Mouse (Mus musculus) heart, embryonic 16.5 days (tissue): Measurements from ENCODE around the gene Ankdd1b. TPM values are rescaled to one million over a fixed set of nuclear protein-coding genes. Genes with fewer than 3 reads are reported as not detected.

Source experiments
- ATAC-seq: fragments of 200-750 bp; cut with Nextera tagmentation; replicated peaks from 2 replicates; pipeline ENCODE4 v1.8.0; 2017; ENCODE audit warnings: moderate number of reproducible peaks; ENCODE audit not compliant: insufficient read depth, low FRiP score; ENCODE audit errors: extremely low read depth
- H3K27ac ChIP-seq: fragments of 300-500 bp; sonication (generic); 2 replicates; pipeline ENCODE4 v1.5.1; 2014; ENCODE audit warnings: mild to moderate bottlenecking, low read length, control low read depth, moderate library complexity
- H3K27me3 ChIP-seq: fragments of 300-500 bp; sonication (generic); 2 replicates; pipeline ENCODE4 v1.6.1; 2014; ENCODE audit warnings: low read length, mixed read lengths; ENCODE audit not compliant: control insufficient read depth, insufficient read depth
- H3K36me3 ChIP-seq: fragments of 300-500 bp; sonication (generic); 2 replicates; pipeline ENCODE4 v1.6.1; 2014; ENCODE audit not compliant: control insufficient read depth, insufficient read depth
- H3K4me1 ChIP-seq: fragments of 300-500 bp; sonication (generic); 2 replicates; pipeline ENCODE4 v1.6.1; 2014; ENCODE audit warnings: low read length, mixed read lengths; ENCODE audit not compliant: control insufficient read depth, insufficient read depth
- H3K4me2 ChIP-seq: fragments of 300-500 bp; sonication (generic); 2 replicates; pipeline ENCODE4 v1.6.1; 2014; ENCODE audit warnings: low read depth, mild to moderate bottlenecking, control low read depth, low read length
- H3K4me3 ChIP-seq: fragments of 300-500 bp; sonication (generic); 2 replicates; pipeline ENCODE4 v1.5.1; 2014; ENCODE audit warnings: mild to moderate bottlenecking, control low read depth, low read length
- H3K9ac ChIP-seq: fragments of 300-500 bp; sonication (generic); 2 replicates; pipeline ENCODE4 v1.6.1; 2014; ENCODE audit warnings: low read length, control low read depth
- H3K9me3 ChIP-seq: fragments of 300-500 bp; sonication (generic); replicated peaks from 2 replicates; pipeline ENCODE4 v1.6.1; 2016; ENCODE audit warnings: low read length; ENCODE audit not compliant: control insufficient read depth
- WGBS: fragments of 180-500 bp; shearing (Covaris S2); extraction: QIAGEN DNeasy Blood & Tissue Kit; methylation state at CpG from one replicate; pipeline ENCODE4 v1.1.7; 2014; 5-methylcytosine and 5-hydroxymethylcytosine counted together
- polyA plus RNA-seq: library from polyadenylated mRNA; unstranded; fragments of >200 nt; fragmentation: Nextera tagmentation; extraction: Ambion mirVana; gene quantifications from 2 replicates; pipeline ENCODE4 v1.2.1, GENCODE M21; 2015

Ankdd1b gene
- polyA plus RNA-seq, 1 experiment from 2014 or later: 0.95 TPM

GRCm38 (mm10) chr13:96408786-96409185 is 62.2 kb downstream of the Ankdd1b start:
- ATAC-seq: no peak
- WGBS: 93% methylated on average over 1 of the region's 1 CpGs

GRCm38 (mm10) chr13:96407040-96407439 is 64.0 kb downstream of the Ankdd1b start:
- H3K4me2 ChIP-seq: no peak overlapping the region
- H3K27ac ChIP-seq: no peak overlapping the region
- H3K27me3 ChIP-seq: no peaks in the 10 kb centered on the region
- 59% methylated on average over 4 of the region's 4 CpGs for WGBS
- no peaks in the 10 kb centered on the region for H3K4me1 ChIP-seq
- no peaks in the 10 kb centered on the region for H3K9me3 ChIP-seq
- peaks cover 43% of the 10 kb centered on the region for H3K36me3 ChIP-seq
- no peak overlapping the region for H3K9ac ChIP-seq
- ATAC-seq: peak; percentile 67; the same call in 1 of the 2 replicates
- H3K4me3 ChIP-seq: no peak overlapping the region

More at GRCm38 (mm10) chr13:96408786-96409185, 62.2 kb downstream of the Ankdd1b start:
- Histone ChIP-seq H3K4me2 (no peak overlapping the region), H3K36me3 (peaks cover 38% of the 10 kb centered on the region), H3K9ac (no peak overlapping the region), H3K4me3 (no peak overlapping the region), H3K27me3 (no peaks in the 10 kb centered on the region), H3K4me1 (no peaks in the 10 kb centered on the region), H3K9me3 (no peaks in the 10 kb centered on the region), H3K27ac (no peak overlapping the region)

- Histone ChIP-seq H3K9me3 (no peaks in the 10 kb centered on the region), H3K9ac (no peak overlapping the region), H3K27ac (no peak overlapping the region), H3K27me3 (no peaks in the 10 kb centered on the region), H3K36me3 (peaks cover 43% of the 10 kb centered on the region), H3K4me2 (no peak overlapping the region), H3K4me1 (no peaks in the 10 kb centered on the region), H3K4me3 (no peak overlapping the region)
- no peak for ATAC-seq
- 90% methylated on average over 2 of the region's 2 CpGs for WGBS
Observed at GRCm38 (mm10) chr13:96405518-96405917, 65.5 kb downstream of the Ankdd1b start.

- no peaks in the 10 kb centered on the region for H3K9me3 ChIP-seq
Observed at GRCm38 (mm10) chr13:96401251-96401650, 69.7 kb downstream of the Ankdd1b start.

GRCm38 (mm10) chr13:96389301-96389700 is 81.7 kb downstream of the Ankdd1b start:
- H3K9ac ChIP-seq: peak overlapping the region; percentile 91
- H3K4me2 ChIP-seq: peak overlapping the region; percentile 76
- ATAC-seq: no peak
- H3K36me3 ChIP-seq: peaks cover 32% of the 10 kb centered on the region
- 0 out of 2 replicates have a peak, but pooled peaks cover 4% of the 10 kb centered on the region for H3K9me3 ChIP-seq
- no peaks in the 10 kb centered on the region for H3K27me3 ChIP-seq
- WGBS: 19% methylated on average over 2 of the region's 2 CpGs
- H3K4me3 ChIP-seq: peak overlapping the region; percentile 99
- H3K27ac ChIP-seq: no peak overlapping the region
- peaks cover 9% of the 10 kb centered on the region for H3K4me1 ChIP-seq

More at GRCm38 (mm10) chr13:96401251-96401650, 69.7 kb downstream of the Ankdd1b start:
- 95% methylated on average over 5 of the region's 5 CpGs for WGBS
- no peak overlapping the region for H3K9ac ChIP-seq
- no peak overlapping the region for H3K4me3 ChIP-seq
- no peaks in the 10 kb centered on the region for H3K4me1 ChIP-seq
- peaks cover 68% of the 10 kb centered on the region for H3K36me3 ChIP-seq
- no peak for ATAC-seq
- H3K27me3 ChIP-seq: no peaks in the 10 kb centered on the region
- H3K4me2 ChIP-seq: no peak overlapping the region
- H3K27ac ChIP-seq: no peak overlapping the region

GRCm38 (mm10) chr13:96388042-96388888 is 82.7 kb downstream of the Ankdd1b start, which contains the start of gene Poc5:
Poc5 (plus strand) TSS chr13:96388294.
- 0 out of 2 replicates have a peak, but pooled peaks cover 4% of the 10 kb centered on the region for H3K9me3 ChIP-seq
- peak within 1 kb of the TSS; percentile 91 for H3K9ac ChIP-seq
- peak within 1 kb of the TSS; percentile 86 for H3K27ac ChIP-seq
- under 1% methylated on average over 44 of the region's 44 CpGs for WGBS
- peaks cover 25% of the 10 kb centered on the region for H3K36me3 ChIP-seq
- peak within 1 kb of the TSS; percentile 81 for H3K4me2 ChIP-seq
- peaks cover 9% of the 10 kb centered on the region for H3K4me1 ChIP-seq
- peak within 1 kb of the TSS; percentile 99 for H3K4me3 ChIP-seq
- ATAC-seq: peak; percentile 100
- H3K27me3 ChIP-seq: no peaks in the 10 kb centered on the region

GRCm38 (mm10) chr13:96377883-96378282 is 93.1 kb downstream of the Ankdd1b start:
- WGBS: 53% methylated on average over 4 of the region's 4 CpGs
- no peak overlapping the region for H3K4me3 ChIP-seq
- H3K36me3 ChIP-seq: no peaks in the 10 kb centered on the region

GRCm38 (mm10) chr13:96376871-96377270 is 94.1 kb downstream of the Ankdd1b start:
- Histone ChIP-seq H3K27ac (no peak overlapping the region), H3K27me3 (no peaks in the 10 kb centered on the region), H3K36me3 (no peaks in the 10 kb centered on the region), H3K4me3 (no peak overlapping the region), H3K4me1 (no peaks in the 10 kb centered on the region), H3K9ac (no peak overlapping the region), H3K4me2 (no peak overlapping the region), H3K9me3 (no peaks in the 10 kb centered on the region)
- 86% methylated on average over 18 of the region's 18 CpGs for WGBS
- ATAC-seq: no peak

More at GRCm38 (mm10) chr13:96377883-96378282, 93.1 kb downstream of the Ankdd1b start:
- no peak overlapping the region for H3K9ac ChIP-seq
- H3K27ac ChIP-seq: no peak overlapping the region
- H3K4me1 ChIP-seq: no peaks in the 10 kb centered on the region
- no peak for ATAC-seq
- no peak overlapping the region for H3K4me2 ChIP-seq
- no peaks in the 10 kb centered on the region for H3K9me3 ChIP-seq
- H3K27me3 ChIP-seq: no peaks in the 10 kb centered on the region

GRCm38 (mm10) chr13:96375519-96375918 is 95.5 kb downstream of the Ankdd1b start:
- ATAC-seq: no peak
- Histone ChIP-seq H3K9me3 (no peaks in the 10 kb centered on the region), H3K4me2 (no peak overlapping the region), H3K27ac (no peak overlapping the region), H3K4me1 (no peaks in the 10 kb centered on the region), H3K4me3 (no peak overlapping the region), H3K36me3 (no peaks in the 10 kb centered on the region), H3K27me3 (no peaks in the 10 kb centered on the region), H3K9ac (no peak overlapping the region)
- WGBS: 1% methylated on average over 2 of the region's 2 CpGs
